Mouse (Mus musculus): ENCODE data around the gene Coro1c.

- TF ChIP-seq POLR2A (IDR thresholded peaks at IDR 0.05; ENCODE audit: control insufficient read depth, low read depth, low read length) (no peak), CTCF (IDR thresholded peaks at IDR 0.05; ENCODE audit: control insufficient read depth, insufficient read depth, insufficient replicate concordance, low read depth, low read length) (no peak)
These were observed 22.9 kb downstream of the Coro1c start for GRCm38 (mm10) chr5:113885623-113886022.

Measured in testis, adult 2 months (tissue).